Mouse (Mus musculus) liver, embryonic 11.5 days (tissue): Measurements from ENCODE around the gene Bpgm. TPM values are rescaled to one million over a fixed set of nuclear protein-coding genes. Genes with fewer than 3 reads are reported as not detected.

Source experiments
- ATAC-seq: fragments of 200-750 bp; cut with Nextera tagmentation; replicated peaks from 2 replicates; pipeline ENCODE4 v1.8.0; 2017; ENCODE audit warnings: moderate number of reproducible peaks, mild to moderate bottlenecking, moderate TSS enrichment, moderate library complexity; ENCODE audit not compliant: low FRiP score
- DNase-seq: peaks from one replicate; pipeline ENCODE4 v3.0.0-alpha.2; 2017; ENCODE audit warnings: low spot score
- H3K27ac ChIP-seq: fragments of 300-500 bp; sonication (generic); 2 replicates; pipeline ENCODE4 v1.5.1; 2014; ENCODE audit warnings: mild to moderate bottlenecking, low read depth, low read length, control low read depth
- H3K27me3 ChIP-seq: fragments of 300-500 bp; sonication (generic); replicated peaks from 2 replicates; pipeline ENCODE4 v1.6.1; 2014; ENCODE audit warnings: low read length, mixed read lengths; ENCODE audit not compliant: control insufficient read depth, insufficient read depth
- H3K36me3 ChIP-seq: fragments of 300-500 bp; sonication (generic); 2 replicates; pipeline ENCODE4 v1.6.1; 2014; ENCODE audit warnings: mild to moderate bottlenecking, low read length, moderate library complexity, mixed read lengths; ENCODE audit not compliant: control insufficient read depth, insufficient read depth
- H3K4me1 ChIP-seq: fragments of 300-500 bp; sonication (generic); replicated peaks from 2 replicates; pipeline ENCODE4 v1.6.1; 2014; ENCODE audit warnings: low read length, mixed read lengths; ENCODE audit not compliant: control insufficient read depth, insufficient read depth
- H3K4me2 ChIP-seq: fragments of 300-500 bp; sonication (generic); 2 replicates; pipeline ENCODE4 v1.6.1; 2014; ENCODE audit warnings: mild to moderate bottlenecking, control low read depth, moderate library complexity
- H3K4me3 ChIP-seq: fragments of 300-500 bp; sonication (generic); 2 replicates; pipeline ENCODE4 v1.5.1; 2014; ENCODE audit warnings: low read depth, low read length, control low read depth
- H3K9ac ChIP-seq: fragments of 300-500 bp; sonication (generic); 2 replicates; pipeline ENCODE4 v1.6.1; 2014; ENCODE audit warnings: low read depth, low read length, control low read depth
- H3K9me3 ChIP-seq: fragments of 300-500 bp; sonication (generic); 2 replicates; pipeline ENCODE4 v1.6.1; 2016; ENCODE audit warnings: low read length, inconsistent platforms, mixed read lengths; ENCODE audit not compliant: control insufficient read depth
- WGBS: fragments of 180-500 bp; shearing (Covaris S2); extraction: QIAGEN DNeasy Blood & Tissue Kit; methylation state at CpG from one replicate; pipeline ENCODE4 v1.1.7; 2014; 5-methylcytosine and 5-hydroxymethylcytosine counted together
- polyA plus RNA-seq: library from polyadenylated mRNA; unstranded; fragments of >200 nt; fragmentation: Nextera tagmentation; extraction: Ambion mirVana; gene quantifications from 2 replicates; pipeline ENCODE4 v1.2.1, GENCODE M21; 2014

Bpgm gene
- polyA plus RNA-seq, 1 experiment from 2014 or later = 38.1 TPM

DNA sequence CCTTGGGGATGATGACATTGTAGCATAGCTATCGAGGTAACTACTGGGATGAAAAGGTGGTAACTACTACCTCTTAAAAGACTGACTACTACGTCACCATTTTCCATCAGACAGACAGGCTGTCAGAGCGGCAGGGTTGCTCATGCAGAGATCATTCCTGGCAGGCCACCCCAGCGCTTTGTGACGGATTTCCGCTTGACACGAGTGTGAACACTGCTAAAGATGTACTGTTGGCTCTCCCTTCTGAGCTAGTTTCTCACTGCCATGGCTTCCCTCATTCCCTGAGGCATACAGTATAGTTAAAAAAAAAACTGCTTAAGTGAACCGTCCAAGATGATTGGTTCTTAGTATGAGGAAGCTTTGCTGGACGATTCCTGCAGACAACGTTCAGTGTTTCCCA is 69.3 kb downstream of the Bpgm start:
- H3K9me3 ChIP-seq = no peaks in the 10 kb centered on the region
- H3K9ac ChIP-seq = no peak overlapping the region
- no peak overlapping the region for H3K4me2 ChIP-seq
- 73% methylated on average over 10 of the region's 10 CpGs for WGBS
- H3K36me3 ChIP-seq = no peaks in the 10 kb centered on the region
- H3K27me3 ChIP-seq = no peaks in the 10 kb centered on the region
- ATAC-seq = no peak
- no peak overlapping the region for H3K27ac ChIP-seq
- 0 out of 2 replicates have a peak, but pooled peaks cover 3% of the 10 kb centered on the region for H3K4me1 ChIP-seq
- no peak overlapping the region for H3K4me3 ChIP-seq
- DNase-seq = no peak

DNA sequence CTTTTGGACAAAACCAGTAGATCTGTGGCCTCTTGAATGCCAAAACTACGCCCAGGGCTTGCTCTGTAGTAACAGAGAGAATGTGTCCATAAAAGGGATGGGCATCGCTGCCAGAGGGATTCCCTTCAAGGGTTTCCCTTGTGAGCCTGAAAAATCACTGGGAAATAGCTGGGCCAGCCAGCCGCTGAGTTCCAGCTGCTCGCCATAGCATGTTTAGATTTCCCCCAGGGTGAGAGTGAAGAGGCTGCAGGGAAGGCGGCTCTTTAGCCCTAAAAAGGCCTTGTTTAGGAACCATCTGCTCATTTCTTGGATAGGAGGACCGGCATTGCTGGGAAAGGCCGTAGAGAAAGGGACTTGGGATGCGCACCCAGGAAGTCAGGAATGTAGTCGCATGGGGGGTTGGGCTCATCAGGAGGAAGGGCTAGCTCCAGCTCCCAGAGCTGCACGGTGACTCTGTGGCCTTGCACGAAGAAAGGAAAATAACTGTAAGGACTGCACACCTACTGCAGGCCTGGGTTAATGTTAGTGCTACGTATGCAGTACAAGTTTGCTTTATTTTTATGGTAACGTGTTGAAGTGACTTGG is 72.5 kb downstream of the Bpgm start:
- Histone ChIP-seq H3K36me3 (no peaks in the 10 kb centered on the region), H3K27ac (no peak overlapping the region), H3K9ac (0 out of 2 replicates have a peak overlapping the region, but pooled peaks have one; percentile 3), H3K9me3 (no peaks in the 10 kb centered on the region), H3K27me3 (no peaks in the 10 kb centered on the region), H3K4me3 (no peak overlapping the region), H3K4me1 (0 out of 2 replicates have a peak, but pooled peaks cover 3% of the 10 kb centered on the region), H3K4me2 (no peak overlapping the region)
- 64% methylated on average over 13 of the region's 13 CpGs for WGBS
- ATAC-seq (no peak), DNase-seq (no peak)

DNA sequence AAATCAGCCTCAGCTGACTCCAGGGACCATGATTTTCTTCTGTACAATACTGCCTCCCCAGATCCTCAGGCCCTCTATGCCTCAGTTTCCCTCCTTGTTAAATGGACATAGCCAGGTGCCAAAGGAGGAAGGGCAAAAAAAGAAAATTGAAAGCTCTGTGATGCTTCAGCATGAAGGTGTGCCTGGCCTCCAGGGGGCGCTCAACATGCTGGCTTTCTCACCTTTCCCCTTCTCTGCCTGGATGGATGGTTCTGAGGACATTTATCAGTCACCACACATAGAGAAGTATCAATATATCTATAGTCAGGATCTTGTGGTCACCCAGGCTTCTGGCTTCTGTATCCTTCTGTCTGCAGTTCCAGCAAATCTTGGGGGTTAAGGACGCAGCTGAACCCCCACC is 73.0 kb downstream of the Bpgm start:
- H3K4me3 ChIP-seq = no peak overlapping the region
- no peaks in the 10 kb centered on the region for H3K9me3 ChIP-seq
- H3K36me3 ChIP-seq = no peaks in the 10 kb centered on the region
- no peak overlapping the region for H3K4me2 ChIP-seq
- no peaks in the 10 kb centered on the region for H3K27me3 ChIP-seq
- no peak for ATAC-seq
- H3K4me1 ChIP-seq = 0 out of 2 replicates have a peak, but pooled peaks cover 3% of the 10 kb centered on the region
- H3K27ac ChIP-seq = no peak overlapping the region
- WGBS = 32% methylated on average over 2 of the region's 2 CpGs
- no peak overlapping the region for H3K9ac ChIP-seq
- DNase-seq = peak; percentile 44

- Histone ChIP-seq H3K27ac (no peak overlapping the region), H3K36me3 (no peaks in the 10 kb centered on the region), H3K9me3 (no peaks in the 10 kb centered on the region), H3K9ac (no peak overlapping the region), H3K4me1 (0 out of 2 replicates have a peak, but pooled peaks cover 3% of the 10 kb centered on the region), H3K27me3 (no peaks in the 10 kb centered on the region), H3K4me2 (no peak overlapping the region), H3K4me3 (no peak overlapping the region)
- WGBS = 81% methylated on average over 4 of the region's 4 CpGs
- DNase-seq (no peak), ATAC-seq (no peak)
Measured at GRCm38 (mm10) chr6:34552489-34553157, 76.6 kb downstream of the Bpgm start.

- Histone ChIP-seq H3K9ac (no peak overlapping the region), H3K9me3 (no peaks in the 10 kb centered on the region), H3K4me3 (no peak overlapping the region), H3K4me1 (no peaks in the 10 kb centered on the region), H3K27ac (no peak overlapping the region), H3K4me2 (no peak overlapping the region), H3K27me3 (no peaks in the 10 kb centered on the region), H3K36me3 (no peaks in the 10 kb centered on the region)
- DNase-seq = no peak
- WGBS = 65% methylated on average over 9 of the region's 9 CpGs
- ATAC-seq = no peak
Measured at GRCm38 (mm10) chr6:34554291-34554997, 78.4 kb downstream of the Bpgm start.

Other genes starting within 250 kb of the Bpgm start
- 131 and 132 TPM in 2 replicates for gene Akr1b3, start 158.7 kb upstream of the Bpgm start, polyA plus RNA-seq
- gene Akr1b8, start 122.1 kb upstream of the Bpgm start, polyA plus RNA-seq = 9.7 and 10.7 TPM in 2 replicates
- 16.1 and 18.6 TPM in 2 replicates for gene Akr1b10, start 92.0 kb upstream of the Bpgm start, polyA plus RNA-seq
- 0.70 and 1.2 TPM in 2 replicates for gene Akr1b7, start 63.9 kb upstream of the Bpgm start, polyA plus RNA-seq
- gene Cald1, start 122.3 kb downstream of the Bpgm start, polyA plus RNA-seq = 120 and 134 TPM in 2 replicates